Mouse (Mus musculus) liver, postnatal 0 days (tissue): Measurements from ENCODE around the gene Cep95.

Source experiments
- CTCF ChIP-seq: sonication (generic); IDR thresholded peaks from 2 replicates; pipeline ENCODE4 v1.5.1; 2016; ENCODE audit warnings: antibody characterized with exemption, low read depth
- EP300 ChIP-seq: IDR thresholded peaks from 2 replicates; pipeline ENCODE4 v1.6.1; 2016; ENCODE audit warnings: antibody characterized with exemption, low read depth, mild to moderate bottlenecking

DNA sequence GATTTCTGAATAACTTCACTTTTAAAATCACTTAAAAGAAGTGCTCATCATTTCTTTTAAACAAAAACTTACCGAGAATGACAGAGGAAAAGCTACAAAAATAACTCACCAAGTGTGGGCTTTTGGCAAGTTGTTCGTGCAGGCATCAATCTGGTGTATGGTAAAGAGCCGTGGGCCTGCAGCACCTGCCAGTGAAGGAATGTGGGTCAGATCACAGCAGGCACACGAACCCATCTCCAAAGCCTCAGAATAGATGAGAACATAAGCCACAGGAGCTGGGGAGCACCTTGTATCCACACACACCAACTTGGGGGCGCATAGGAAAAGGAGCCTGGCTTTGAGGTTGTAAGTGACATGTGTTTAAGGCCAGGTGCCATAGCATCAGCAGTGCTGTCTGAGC lies 33.9 kb downstream of the Cep95 start:
- TF ChIP-seq CTCF (no peak), EP300 (no peak)
